Mouse (Mus musculus) erythroblast, embryonic 14.5 days (primary cell): ENCODE results near the gene Rtn4rl1. TPM values are rescaled to one million over a fixed set of nuclear protein-coding genes. Genes with fewer than 3 reads are reported as not detected.
"Not testable (repeated sequence)": the region's sequence is repeated elsewhere in the genome, so short reads cannot be mapped to it uniquely, and the experiment has no call there.

Experiments used
- H3K27me3 ChIP-seq: 2 replicates; pipeline ENCODE4 v1.6.1; 2012; ENCODE audit warnings: inconsistent platforms; ENCODE audit not compliant: control insufficient read depth
- H3K36me3 ChIP-seq: 2 replicates; pipeline ENCODE4 v1.6.1; 2012; ENCODE audit warnings: mild to moderate bottlenecking, inconsistent platforms; ENCODE audit not compliant: control insufficient read depth
- H3K4me1 ChIP-seq: 2 replicates; pipeline ENCODE4 v1.6.1; 2012; ENCODE audit warnings: inconsistent platforms; ENCODE audit not compliant: control insufficient read depth
- H3K4me3 ChIP-seq: replicated peaks from 2 replicates; pipeline ENCODE3; 2012; ENCODE audit warnings: moderate library complexity, mild to moderate bottlenecking, inconsistent platforms
- H3K9me3 ChIP-seq: 2 replicates; pipeline ENCODE4 v1.6.1; 2012; ENCODE audit warnings: low read length, inconsistent platforms, mixed read lengths; ENCODE audit not compliant: control insufficient read depth
- GATA1 ChIP-seq: IDR thresholded peaks from 2 replicates; pipeline ENCODE4 v1.6.1; 2012; ENCODE audit warnings: low read length, inconsistent platforms, mixed read lengths
- TAL1 ChIP-seq: IDR thresholded peaks from 3 replicates; pipeline ENCODE4 v1.6.1; 2012; ENCODE audit warnings: low read length, inconsistent platforms, mixed read lengths
- polyA plus RNA-seq: library from polyadenylated mRNA; stranded (reverse); fragments of >175 nt; gene quantifications from 2 replicates; pipeline ENCODE4 v1.2.3, GENCODE M21; 2012

Rtn4rl1 gene
- polyA plus RNA-seq, 1 experiment = not detected

DNA sequence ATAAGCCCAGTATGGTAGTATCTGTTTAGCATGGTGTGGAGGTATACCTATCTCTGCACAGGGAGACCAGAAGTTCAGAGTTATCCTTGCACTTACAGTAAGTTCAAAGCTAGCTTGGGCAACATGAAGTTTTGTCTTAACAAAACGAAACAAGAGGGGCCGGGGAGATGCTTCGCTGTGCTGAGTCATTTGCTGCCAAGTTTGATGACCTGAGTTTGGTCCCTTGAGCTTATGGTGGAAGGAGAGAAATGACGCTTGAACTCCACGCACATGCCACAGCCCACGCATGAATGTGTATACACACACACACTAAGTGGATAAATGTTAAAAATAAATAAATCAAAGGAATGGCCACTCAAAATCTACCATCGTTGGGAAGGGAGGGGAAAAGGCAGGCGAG, 94.9 kb downstream of the Rtn4rl1 start:
- Histone ChIP-seq H3K4me1 (no peaks in the 10 kb centered on the region), H3K27me3 (peaks cover 44% of the 10 kb centered on the region), H3K4me3 (no peak overlapping the region), H3K36me3 (no peaks in the 10 kb centered on the region), H3K9me3 (no peaks in the 10 kb centered on the region)
- TF ChIP-seq TAL1 (no peak), GATA1 (no peak)

DNA sequence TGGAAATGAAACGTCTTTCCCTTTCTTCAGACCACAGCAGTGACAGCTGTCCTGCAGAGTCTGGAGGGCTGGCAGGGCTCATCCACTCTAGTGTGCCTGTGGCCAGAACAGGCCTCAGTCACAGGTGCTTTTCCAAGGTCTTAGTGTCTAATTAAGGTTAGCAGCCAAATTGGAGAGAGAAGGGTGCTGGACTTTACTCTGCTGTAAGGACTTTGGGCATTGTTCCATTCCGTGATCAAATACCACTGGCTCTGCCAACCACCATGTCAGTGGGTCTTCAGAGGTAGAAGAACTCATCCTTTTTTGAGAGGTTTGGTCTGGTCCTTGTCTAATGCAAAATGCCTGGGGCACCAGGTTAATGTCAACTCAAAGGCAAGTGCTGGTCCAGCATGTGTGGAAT, 95.5 kb downstream of the Rtn4rl1 start:
- no peak for TF ChIP-seq TAL1
- no peak for TF ChIP-seq GATA1
- Histone ChIP-seq H3K36me3 (no peaks in the 10 kb centered on the region), H3K27me3 (peaks cover 50% of the 10 kb centered on the region), H3K4me3 (no peak overlapping the region), H3K4me1 (peaks cover 2% of the 10 kb centered on the region; the same call in 1 of the 2 replicates), H3K9me3 (no peaks in the 10 kb centered on the region)

DNA sequence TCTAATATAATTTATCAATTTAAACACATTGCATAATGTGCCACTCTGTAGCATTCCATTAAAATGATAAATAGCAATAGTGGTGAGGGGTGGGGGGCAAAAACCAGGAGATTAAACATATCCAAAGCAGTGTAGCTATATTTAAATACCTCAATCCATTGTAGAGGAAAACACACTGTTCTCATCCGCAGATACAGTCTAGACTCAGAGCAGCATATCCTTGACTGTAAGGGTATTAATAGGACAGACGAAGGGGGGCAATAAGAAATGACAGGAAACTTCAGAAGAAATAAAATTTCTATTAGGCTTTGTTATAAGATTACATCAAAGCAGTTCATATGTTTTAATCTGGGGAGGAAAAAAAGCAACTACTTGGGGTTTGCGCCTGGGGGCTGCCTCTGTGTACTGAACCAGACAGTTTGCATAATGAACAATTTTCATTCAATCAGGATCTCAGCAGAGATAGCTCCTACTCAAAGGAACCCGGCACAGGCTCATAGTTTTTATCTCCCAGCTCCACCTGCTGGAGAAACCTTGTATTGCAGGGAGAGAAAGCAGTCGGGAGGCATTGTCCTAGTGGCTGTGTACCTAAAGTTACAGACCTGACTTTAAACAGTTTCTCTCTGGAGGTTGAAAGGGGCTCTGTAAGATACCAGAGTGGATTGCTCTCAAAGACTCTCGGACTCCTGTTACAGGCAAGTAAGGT, 97.1 kb downstream of the Rtn4rl1 start:
- peaks cover 42% of the 10 kb centered on the region for H3K27me3 ChIP-seq
- no peaks in the 10 kb centered on the region for H3K9me3 ChIP-seq
- peaks cover 2% of the 10 kb centered on the region for H3K4me1 ChIP-seq
- no peak overlapping the region for H3K4me3 ChIP-seq
- TF ChIP-seq TAL1 (no peak), GATA1 (no peak)
- H3K36me3 ChIP-seq = no peaks in the 10 kb centered on the region

DNA sequence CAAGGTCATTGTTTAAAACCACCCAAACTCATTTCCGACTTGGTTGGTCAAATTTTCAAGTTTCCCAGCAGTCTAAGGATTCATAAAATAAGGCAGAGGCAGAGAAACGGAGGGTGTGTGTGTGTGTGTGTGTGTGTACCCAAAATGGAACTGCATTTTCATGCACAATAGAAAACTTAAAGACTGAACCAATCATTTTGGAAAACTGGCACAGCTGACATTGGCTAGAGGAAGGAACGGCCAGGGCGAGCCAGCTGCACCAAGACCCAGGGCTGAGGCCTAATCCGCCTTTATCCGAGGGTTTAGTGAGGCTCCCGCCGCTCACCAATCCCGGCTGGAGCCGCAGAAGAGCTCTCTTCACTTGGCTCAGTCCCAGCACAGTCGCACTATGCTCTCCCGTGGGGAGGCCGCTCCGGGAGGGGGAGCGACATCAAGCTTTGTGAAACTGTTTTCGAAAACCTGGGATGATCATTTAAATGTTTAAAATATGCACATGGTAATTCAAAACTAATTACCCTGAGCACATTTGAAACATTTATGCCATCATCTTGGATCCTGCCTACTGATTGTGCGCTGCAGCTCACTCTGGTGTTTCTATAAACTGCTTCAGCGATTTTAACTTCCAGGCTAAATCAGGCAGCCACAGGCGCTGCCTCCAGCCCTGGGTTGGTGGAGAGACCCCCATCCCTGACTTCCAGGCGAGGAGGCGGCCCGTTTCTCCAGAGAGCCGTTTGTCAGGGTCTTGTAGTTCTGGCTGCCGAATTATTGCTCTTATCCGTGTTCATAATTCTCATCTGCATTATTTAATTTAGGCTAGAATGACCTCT, 98.0 kb downstream of the Rtn4rl1 start:
- Histone ChIP-seq H3K4me3 (no peak overlapping the region), H3K36me3 (no peaks in the 10 kb centered on the region), H3K9me3 (no peaks in the 10 kb centered on the region), H3K4me1 (peaks cover 10% of the 10 kb centered on the region), H3K27me3 (peaks cover 39% of the 10 kb centered on the region)
- TF ChIP-seq GATA1 (no peak), TAL1 (no peak)

DNA sequence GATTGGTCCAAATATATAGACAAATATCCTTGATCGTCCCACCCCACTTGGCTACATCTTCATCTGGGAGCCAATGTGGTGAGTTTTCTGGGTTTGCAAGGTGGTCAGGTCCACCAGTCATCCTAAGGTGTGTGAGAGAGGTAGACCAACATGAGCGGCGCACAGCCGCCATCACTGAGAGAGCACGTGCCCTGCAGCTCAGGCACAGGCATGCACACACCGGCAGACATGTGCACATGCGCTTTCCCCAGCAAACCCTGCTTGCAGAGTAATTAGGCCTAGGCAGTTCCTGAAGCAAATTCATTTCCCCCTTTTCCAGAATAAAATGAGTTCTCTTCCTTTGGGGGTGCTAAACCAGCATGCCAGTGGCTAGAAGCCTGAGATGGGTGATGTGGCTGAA, 98.7 kb downstream of the Rtn4rl1 start:
- peaks cover 33% of the 10 kb centered on the region for H3K27me3 ChIP-seq
- peaks cover 17% of the 10 kb centered on the region for H3K4me1 ChIP-seq
- H3K36me3 ChIP-seq = no peaks in the 10 kb centered on the region
- no peak for TF ChIP-seq GATA1
- TF ChIP-seq TAL1 = no peak
- H3K4me3 ChIP-seq = no peak overlapping the region
- H3K9me3 ChIP-seq = no peaks in the 10 kb centered on the region

DNA sequence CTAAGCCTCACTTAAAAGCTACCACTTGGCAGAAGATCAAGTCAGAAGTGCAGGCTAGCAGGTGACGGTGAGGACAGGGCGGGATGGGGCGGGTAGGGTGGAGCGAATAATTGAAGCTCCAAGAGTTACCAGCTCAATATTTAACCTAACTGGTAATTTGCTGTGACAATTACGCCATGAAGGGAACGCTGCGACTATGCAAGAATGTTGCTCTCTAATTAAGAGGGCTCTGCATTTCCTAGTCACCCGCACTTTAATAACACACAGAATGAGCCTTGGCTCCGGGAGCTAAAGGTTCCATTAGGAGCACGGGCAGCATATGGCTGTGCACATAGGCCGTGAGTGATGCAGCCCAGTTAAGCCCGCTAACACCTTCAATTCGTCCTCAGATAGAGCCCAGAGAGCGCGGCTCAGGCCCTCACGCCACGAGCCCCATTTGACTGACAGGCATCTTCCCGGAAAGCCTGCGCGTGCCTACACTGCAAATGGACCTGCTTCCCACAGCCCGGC, 100.3 kb downstream of the Rtn4rl1 start:
- TF ChIP-seq TAL1 = no peak
- TF ChIP-seq GATA1 = no peak

DNA sequence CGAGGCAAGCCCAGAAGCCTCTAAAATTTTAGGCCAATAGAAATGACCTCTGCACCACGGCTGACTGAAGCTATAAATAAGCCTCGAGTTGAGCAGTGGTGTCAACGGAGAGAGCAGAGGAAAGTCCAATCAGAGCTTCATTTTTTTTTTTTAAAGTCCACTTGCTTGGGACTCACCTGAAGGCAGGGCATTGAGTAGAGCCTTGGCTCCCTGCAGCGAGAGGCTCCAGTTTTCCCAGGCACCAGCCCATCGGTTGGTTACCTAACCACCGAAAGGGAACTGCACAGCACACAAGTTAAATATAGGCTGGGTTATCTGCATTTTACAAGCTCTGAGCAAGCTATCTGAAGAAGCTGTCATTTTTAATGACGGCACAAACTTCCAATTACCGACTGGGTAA, 101.3 kb downstream of the Rtn4rl1 start:
- no peak for TF ChIP-seq TAL1
- TF ChIP-seq GATA1 = no peak
- no peak overlapping the region for H3K4me3 ChIP-seq
- peaks cover 28% of the 10 kb centered on the region for H3K27me3 ChIP-seq
- peaks cover 14% of the 10 kb centered on the region for H3K36me3 ChIP-seq
- H3K4me1 ChIP-seq = peaks cover 17% of the 10 kb centered on the region
- H3K9me3 ChIP-seq = no peaks in the 10 kb centered on the region

More for the DNA sequence above, 100.3 kb downstream of the Rtn4rl1 start:
- no peaks in the 10 kb centered on the region for H3K9me3 ChIP-seq
- peaks cover 28% of the 10 kb centered on the region for H3K27me3 ChIP-seq
- no peak overlapping the region for H3K4me3 ChIP-seq
- H3K4me1 ChIP-seq = peaks cover 17% of the 10 kb centered on the region
- H3K36me3 ChIP-seq = peaks cover 5% of the 10 kb centered on the region

DNA sequence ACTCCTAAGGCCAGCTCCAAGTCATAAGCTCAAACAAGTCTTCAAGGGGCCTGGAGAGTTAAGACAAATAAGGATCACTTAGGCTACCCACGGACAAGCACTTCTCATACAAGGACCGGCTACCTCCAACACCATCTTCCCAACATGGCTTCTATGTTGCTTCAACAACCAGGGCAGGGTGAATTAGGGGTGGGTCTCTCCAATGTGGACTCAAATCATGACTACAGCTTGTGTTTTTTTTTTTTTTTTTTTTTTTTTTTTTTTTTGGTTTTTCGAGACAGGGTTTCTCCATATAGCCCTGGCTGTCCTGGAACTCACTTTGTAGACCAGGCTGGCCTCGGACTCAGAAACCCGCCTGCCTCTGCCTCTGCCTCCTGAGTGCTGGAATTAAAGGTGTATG, 102.0 kb downstream of the Rtn4rl1 start:
- peaks cover 28% of the 10 kb centered on the region for H3K27me3 ChIP-seq
- H3K4me3 ChIP-seq, H3K9me3 ChIP-seq: not testable (repeated sequence)
- H3K36me3 ChIP-seq = peaks cover 21% of the 10 kb centered on the region
- peaks cover 19% of the 10 kb centered on the region for H3K4me1 ChIP-seq

DNA sequence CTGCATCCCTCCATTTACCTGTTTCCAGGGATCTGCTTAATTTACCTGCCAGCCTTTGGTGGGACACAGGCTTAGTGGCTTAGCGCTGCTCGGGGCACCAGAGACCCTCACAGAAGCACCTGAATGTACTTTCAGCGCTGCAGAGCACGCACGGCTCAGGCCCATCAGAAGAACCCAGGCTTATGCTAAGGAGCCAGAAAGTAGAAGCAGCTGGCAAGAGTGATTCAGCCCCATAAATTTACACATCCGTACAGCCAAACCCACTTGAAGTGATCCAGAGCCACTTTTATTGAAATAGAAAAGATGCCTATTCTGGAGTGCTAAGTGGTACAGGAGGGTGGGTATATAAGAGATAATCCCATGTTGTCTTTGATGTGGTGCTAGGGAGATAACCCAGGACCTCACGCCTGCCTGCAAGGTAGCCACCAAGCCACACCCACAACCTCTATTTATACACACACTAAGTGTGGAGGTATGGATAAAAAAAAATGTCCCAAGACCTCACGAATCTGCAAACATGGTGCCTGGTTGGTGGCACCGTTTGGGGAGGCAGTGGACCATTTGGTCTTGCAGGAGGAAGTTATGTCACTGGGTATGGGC, 102.9 kb downstream of the Rtn4rl1 start:
- Histone ChIP-seq H3K27me3 (peaks cover 24% of the 10 kb centered on the region), H3K9me3 (no peaks in the 10 kb centered on the region), H3K4me1 (peaks cover 28% of the 10 kb centered on the region), H3K4me3 (no peak overlapping the region), H3K36me3 (peaks cover 30% of the 10 kb centered on the region)
- TF ChIP-seq GATA1 = no peak
